Comparison of ENCODE assay signal across 8 mouse cellular contexts in genomic region chr3:138528265-138528664, GRCm38 (mm10). TPM values are rescaled to one million over a fixed set of nuclear protein-coding genes. Genes with fewer than 3 reads are reported as not detected.
DNase-seq lines count a peak whose midpoint lies in the region; ATAC-seq and TF ChIP-seq lines count a peak whose summit lies in the region.

No protein-coding gene starts in this region.

- WGBS in kidney, embryonic 16.5 days = 2% methylated on average over 16 of the region's 16 CpGs
- 2% methylated on average over 16 of the region's 16 CpGs for WGBS in hindbrain, embryonic 16.5 days
- WGBS in midbrain, postnatal 0 days = 3% methylated on average over 16 of the region's 16 CpGs

- H3K27ac ChIP-seq in kidney, embryonic 16.5 days (ENCODE audit: low read length) = no peak overlapping the region
- no peak overlapping the region for H3K27ac ChIP-seq in brown adipose tissue, adult 24 weeks (replicated peaks; ENCODE audit: low read depth, low read length)
- H3K27ac ChIP-seq in hindbrain, embryonic 16.5 days (ENCODE audit: low read depth, low read length) = no peak overlapping the region
- H3K27ac ChIP-seq in midbrain, postnatal 0 days (ENCODE audit: low read depth, low read length) = peak overlapping the region; percentile 96; the same call in 1 of the 2 replicates

- peaks cover 42% of the 10 kb centered on the region for H3K4me1 ChIP-seq in kidney, embryonic 16.5 days (ENCODE audit: insufficient read depth, low read length)
- peaks cover 3% of the 10 kb centered on the region for H3K4me1 ChIP-seq in brown adipose tissue, adult 24 weeks (ENCODE audit: control insufficient read depth, insufficient read depth, insufficient read length, low read length)
- H3K4me1 ChIP-seq in hindbrain, embryonic 16.5 days (ENCODE audit: control insufficient read depth, insufficient read depth, low read depth, low read length) = peaks cover 14% of the 10 kb centered on the region
- H3K4me1 ChIP-seq in midbrain, postnatal 0 days (ENCODE audit: insufficient read depth, low read length) = no peaks in the 10 kb centered on the region

- peak overlapping the region; percentile 89 for H3K4me3 ChIP-seq in kidney, embryonic 16.5 days (ENCODE audit: low read length)
- peak overlapping the region; percentile 84 for H3K4me3 ChIP-seq in brown adipose tissue, adult 24 weeks (ENCODE audit: insufficient read depth, low read depth, low read length)
- H3K4me3 ChIP-seq in hindbrain, embryonic 16.5 days (ENCODE audit: low read length) = peak overlapping the region; percentile 100
- H3K4me3 ChIP-seq in midbrain, postnatal 0 days (ENCODE audit: low read depth, low read length) = peak overlapping the region; percentile 73

- ATAC-seq in kidney, embryonic 16.5 days (ENCODE audit: low FRiP score, low TSS enrichment) = no peak
- no peak for ATAC-seq in hindbrain, embryonic 16.5 days
- ATAC-seq in midbrain, postnatal 0 days (ENCODE audit: low FRiP score) = no peak
- no peak for ATAC-seq in activated CD4-positive, CD25-positive, alpha-beta regulatory T cell, adult 4 months

- no peak for TF ChIP-seq CTCF in midbrain, postnatal 0 days (IDR thresholded peaks at IDR 0.05)

- H3K9me3 ChIP-seq in kidney, embryonic 16.5 days (ENCODE audit: low read length) = no peaks in the 10 kb centered on the region
- H3K9me3 ChIP-seq in hindbrain, embryonic 16.5 days (ENCODE audit: control insufficient read depth, low read length) = no peaks in the 10 kb centered on the region
- no peaks in the 10 kb centered on the region for H3K9me3 ChIP-seq in midbrain, postnatal 0 days (ENCODE audit: low read length)

- H3K27me3 ChIP-seq in kidney, embryonic 16.5 days (ENCODE audit: insufficient read depth, low read length) = no peaks in the 10 kb centered on the region
- H3K27me3 ChIP-seq in hindbrain, embryonic 16.5 days (replicated peaks; ENCODE audit: control insufficient read depth, insufficient read depth, low read length) = no peaks in the 10 kb centered on the region
- H3K27me3 ChIP-seq in midbrain, postnatal 0 days (ENCODE audit: insufficient read depth, low read length) = no peaks in the 10 kb centered on the region

- no peak for DNase-seq in kidney, adult 8-10 months
- no peak for DNase-seq in midbrain, postnatal 0 days (ENCODE audit: low spot score)
- DNase-seq in gastrocnemius, postnatal 25 days = no peak
- DNase-seq in layer of hippocampus, postnatal 36 days = no peak

- peak overlapping the region; percentile 79 for H3K4me2 ChIP-seq in kidney, embryonic 16.5 days (replicated peaks; ENCODE audit: low read depth, low read length)
- H3K4me2 ChIP-seq in hindbrain, embryonic 16.5 days (ENCODE audit: low read length) = peak overlapping the region; percentile 69
- H3K4me2 ChIP-seq in midbrain, postnatal 0 days (ENCODE audit: low read depth, low read length, poor library complexity, severe bottlenecking) = peak overlapping the region; percentile 66

- peak overlapping the region; percentile 98 for H3K9ac ChIP-seq in kidney, embryonic 16.5 days (replicated peaks; ENCODE audit: low read length)
- H3K9ac ChIP-seq in hindbrain, embryonic 16.5 days (ENCODE audit: low read depth, low read length) = peak overlapping the region; percentile 99
- peak overlapping the region; percentile 97 for H3K9ac ChIP-seq in midbrain, postnatal 0 days (replicated peaks; ENCODE audit: low read length, poor library complexity, severe bottlenecking)

- no peaks in the 10 kb centered on the region for H3K36me3 ChIP-seq in kidney, embryonic 16.5 days (ENCODE audit: insufficient read depth, low read length)
- no peaks in the 10 kb centered on the region for H3K36me3 ChIP-seq in hindbrain, embryonic 16.5 days (ENCODE audit: control insufficient read depth, insufficient read depth, low read length)
- H3K36me3 ChIP-seq in midbrain, postnatal 0 days (ENCODE audit: insufficient read depth, low read length) = no peaks in the 10 kb centered on the region

RNA-seq across cellular contexts. Expression of gene Eif4e, which starts 2.3 kb away (rescaled TPM):
- polyA plus RNA-seq in kidney, embryonic 16.5 days (2015; fragmentation: Nextera tagmentation; extraction: Ambion mirVana) = 381 and 401 TPM in 2 replicates
- polyA plus RNA-seq in brown adipose tissue, adult 24 weeks (2012; ENCODE audit: insufficient read depth, insufficient read length, missing spikeins) = 128 and 136 TPM in 2 replicates
- polyA plus RNA-seq in hindbrain, embryonic 16.5 days (2015; fragmentation: Nextera tagmentation; extraction: Ambion mirVana) = 315 and 352 TPM in 2 replicates
- 91.4 and 104 TPM in 2 replicates for total RNA-seq in midbrain, postnatal 0 days (2014; rRNA removed)
- polyA plus RNA-seq in midbrain, postnatal 0 days (2015; fragmentation: Nextera tagmentation; extraction: Ambion mirVana) = 293 and 309 TPM in 2 replicates
- 100 to 1,000 TPM; 109 to 113 TPM for total RNA-seq in gastrocnemius, postnatal 25 days (2021)
- 100 to 1,000 TPM; 186 to 189 TPM for total RNA-seq in layer of hippocampus, postnatal 36 days (2021)
- 100 to 1,000 TPM; 246 to 346 TPM for polyA plus RNA-seq in activated CD4-positive, CD25-positive, alpha-beta regulatory T cell, adult 4 months (2017; shearing (Covaris generic))

RNA-seq across cellular contexts. Expression of gene Metap1, which starts 39.0 kb away (rescaled TPM):
- 50.7 and 52.1 TPM in 2 replicates for polyA plus RNA-seq in kidney, embryonic 16.5 days (2015; fragmentation: Nextera tagmentation; extraction: Ambion mirVana)
- 21.0 and 21.7 TPM in 2 replicates for polyA plus RNA-seq in brown adipose tissue, adult 24 weeks (2012; ENCODE audit: insufficient read depth, insufficient read length, missing spikeins)
- 45.7 and 47.5 TPM in 2 replicates for polyA plus RNA-seq in hindbrain, embryonic 16.5 days (2015; fragmentation: Nextera tagmentation; extraction: Ambion mirVana)
- 50.7 and 60.4 TPM in 2 replicates for total RNA-seq in midbrain, postnatal 0 days (2014; rRNA removed)
- 49.8 and 51.0 TPM in 2 replicates for polyA plus RNA-seq in midbrain, postnatal 0 days (2015; fragmentation: Nextera tagmentation; extraction: Ambion mirVana)
- total RNA-seq in gastrocnemius, postnatal 25 days (2021) = 10 to 100 TPM; 40.4 to 46.1 TPM
- 10 to 100 TPM; 45.6 to 50.6 TPM for total RNA-seq in layer of hippocampus, postnatal 36 days (2021)
- polyA plus RNA-seq in activated CD4-positive, CD25-positive, alpha-beta regulatory T cell, adult 4 months (2017; shearing (Covaris generic)) = 10 to 100 TPM; 32.0 to 33.3 TPM
